Mouse (Mus musculus) right cerebral cortex, postnatal 25 days (tissue): ENCODE results near the gene Tubb2a.
A peak's percentile ranks its signal among the peaks of the same experiment; 100 is the strongest.

ENCODE experiments used
- DNase-seq: peaks from one replicate; pipeline ENCODE4 v3.0.0; 2022

The Tubb2a gene

DNA sequence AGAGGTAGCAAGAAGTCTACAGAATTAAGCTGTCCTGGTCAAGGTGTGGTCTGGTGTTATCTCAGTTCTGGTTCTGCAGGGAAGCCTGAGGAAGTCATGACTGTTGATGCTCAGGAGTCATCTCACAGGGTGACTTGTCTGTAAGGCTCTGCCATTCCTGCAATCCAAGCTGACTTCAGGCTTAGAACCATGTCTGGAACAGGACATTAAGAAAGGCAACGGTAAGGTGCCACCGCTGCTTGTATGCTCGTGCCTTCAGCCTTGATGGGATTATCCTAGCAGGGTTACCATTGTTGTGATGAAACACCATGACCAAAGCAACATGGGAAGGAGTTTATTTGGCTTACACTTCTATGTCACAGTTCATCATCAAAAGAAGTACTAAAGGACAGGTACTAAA is 30.3 kb downstream of the Tubb2a start:
- no peak for DNase-seq

GRCm38 (mm10) chr13:34046421-34047012 is 31.3 kb downstream of the Tubb2a start:
- peak; percentile 77 for DNase-seq

- no peak for DNase-seq
Measured at GRCm38 (mm10) chr13:34045511-34046249, 32.1 kb downstream of the Tubb2a start.

DNA sequence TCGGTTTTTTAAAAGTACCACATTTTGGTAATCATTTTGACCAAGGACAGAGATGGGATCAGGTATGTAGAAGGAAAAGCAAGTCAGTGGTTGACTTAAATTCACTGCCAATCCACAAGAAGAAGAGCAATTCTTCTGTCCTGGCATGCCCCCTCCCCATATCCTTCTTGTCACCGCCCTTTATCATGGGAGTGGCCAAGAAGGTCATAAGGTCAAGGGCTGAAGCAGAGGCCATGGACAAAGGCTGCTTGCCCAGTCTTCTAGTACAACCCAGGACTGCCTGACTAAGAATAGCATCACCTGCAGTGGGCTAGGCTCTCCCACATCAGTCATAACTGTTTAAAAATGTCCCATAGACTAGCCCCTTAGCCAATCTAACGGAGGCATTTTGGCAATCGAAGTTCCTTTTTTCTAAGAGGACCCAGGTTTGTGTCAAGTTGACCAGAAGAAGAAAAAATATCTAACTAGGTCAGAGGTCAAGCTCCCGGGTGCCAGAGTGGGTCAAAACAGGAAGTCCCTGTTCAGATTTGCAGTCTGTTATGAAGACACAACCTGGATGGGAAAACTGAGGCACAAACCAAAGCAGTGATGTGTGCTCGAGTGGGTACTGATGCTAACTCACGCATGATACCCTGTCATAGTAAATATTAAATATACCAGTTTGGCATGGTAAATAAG is 34.0 kb downstream of the Tubb2a start:
- DNase-seq = no peak

- no peak for DNase-seq
Measured at GRCm38 (mm10) chr13:34040091-34040490, 37.7 kb downstream of the Tubb2a start.

DNA sequence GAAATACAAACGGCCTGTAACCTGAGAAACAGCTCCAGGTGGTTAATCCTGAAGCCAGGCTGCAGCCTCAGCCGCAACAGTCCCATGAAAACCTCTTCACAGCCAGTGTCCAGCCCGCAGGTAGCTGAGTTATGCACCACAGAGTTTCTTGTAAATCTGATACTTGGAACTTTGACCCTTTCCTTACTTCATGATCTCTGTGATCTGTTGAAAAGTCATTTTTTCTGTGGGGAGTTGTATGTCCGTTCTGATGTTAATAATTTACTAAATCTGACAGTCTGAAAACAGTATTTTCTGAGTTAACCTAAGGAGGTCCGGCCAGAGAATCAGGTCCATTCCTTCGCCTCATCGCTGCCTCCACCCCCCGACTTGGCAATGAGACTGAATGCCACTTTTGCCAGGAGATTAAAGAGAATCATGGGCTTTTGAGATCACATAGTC is 38.9 kb downstream of the Tubb2a start:
- no peak for DNase-seq

DNA sequence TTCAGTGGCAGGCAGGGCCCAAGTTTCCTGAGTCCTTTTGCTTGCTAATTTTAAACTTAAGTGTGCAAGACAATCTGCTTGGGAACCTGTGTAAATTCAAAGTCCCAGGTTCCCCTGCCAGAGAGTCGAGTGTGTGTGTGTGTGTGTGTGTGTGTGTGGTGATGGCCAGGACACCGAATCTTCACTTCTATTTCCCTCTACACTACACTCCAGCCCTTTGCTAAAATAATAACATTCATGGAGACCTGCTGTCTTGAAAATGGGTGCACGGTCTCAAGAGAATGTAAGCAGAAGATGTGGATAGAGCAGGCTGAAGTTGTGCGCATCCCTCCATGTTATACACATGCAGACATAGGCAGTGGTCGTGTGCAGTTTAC is 39.8 kb downstream of the Tubb2a start:
- DNase-seq = no peak

GRCm38 (mm10) chr13:34037172-34038055 is 40.4 kb downstream of the Tubb2a start, which contains the start of gene Bphl:
Gene Bphl (plus strand): TSS chr13:34037597.
- DNase-seq = peak; percentile 92

DNA sequence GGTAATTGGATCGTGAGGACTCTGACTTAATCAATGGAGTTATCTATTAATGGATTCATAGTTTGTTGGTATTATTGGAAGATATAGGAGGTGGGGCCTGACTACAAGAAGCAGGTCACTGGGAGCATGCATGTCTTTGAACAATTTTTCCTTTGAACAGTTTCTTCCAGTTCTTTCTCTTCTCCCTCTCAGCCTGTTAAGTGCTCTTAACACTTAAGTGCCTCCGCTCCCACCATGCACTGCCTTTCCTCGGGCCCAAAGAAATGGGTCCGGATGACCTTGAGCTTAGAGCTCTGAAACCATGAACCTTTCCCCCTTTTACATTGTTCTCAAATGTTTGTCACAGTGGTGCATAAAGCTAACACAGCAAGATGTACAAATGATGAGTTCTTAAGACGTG is 41.1 kb downstream of the Tubb2a start:
- no peak for DNase-seq

DNA sequence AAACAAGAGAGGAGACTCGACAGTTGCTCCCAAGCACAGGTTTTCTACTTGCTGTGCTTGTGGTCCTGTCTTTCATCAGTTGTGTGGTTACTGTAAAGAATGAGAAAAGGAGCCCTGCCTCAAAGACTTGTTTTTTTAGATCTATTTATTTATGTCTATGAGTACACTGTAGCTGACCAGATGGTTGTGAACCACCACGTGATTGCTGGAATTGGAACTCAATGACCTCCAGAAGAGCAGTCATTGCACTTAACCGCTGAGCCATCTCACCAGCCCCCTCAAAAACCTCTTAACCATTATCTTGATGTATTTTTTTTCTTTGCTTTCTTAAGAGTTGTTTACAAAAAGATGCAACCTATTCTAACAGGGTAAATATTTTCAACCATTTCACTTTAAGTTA is 42.4 kb downstream of the Tubb2a start:
- DNase-seq = no peak

GRCm38 (mm10) chr13:34032041-34032440 is 45.8 kb downstream of the Tubb2a start:
- no peak for DNase-seq
